Mouse (Mus musculus) MEL (cell line): ENCODE measurements around the gene Acvrl1. TPM values are rescaled to one million over a fixed set of nuclear protein-coding genes. Genes with fewer than 3 reads are reported as not detected.

Experiments
- DNase-seq: peaks from one replicate; pipeline ENCODE4 v3.0.0; 2011; ENCODE audit warnings: low read depth, low spot score
- H3K27ac ChIP-seq: 2 replicates; pipeline ENCODE4 v1.5.1; 2012; ENCODE audit warnings: low read depth, mild to moderate bottlenecking, control low read depth, low read length, moderate library complexity; ENCODE audit not compliant: control insufficient read depth
- H3K27me3 ChIP-seq, 2 experiments: fragments of 150-350 bp in 1 of 2; sonication (generic) in 1 of 2; 2 replicates each; pipeline ENCODE4 v1.6.1; 2012; ENCODE audit warnings: low read length in 2 of 2, mild to moderate bottlenecking in 2 of 2, improper control_type of control experiment in 1 of 2, moderate library complexity in 1 of 2; ENCODE audit not compliant: insufficient read depth in 2 of 2, control insufficient read depth in 1 of 2
- H3K36me3 ChIP-seq, 2 experiments: 2 replicates each; pipeline ENCODE4 v1.6.1; 2012 to 2014; ENCODE audit warnings: low read length in 2 of 2, improper control_type of control experiment in 1 of 2, inconsistent platforms in 1 of 2, mild to moderate bottlenecking in 1 of 2; ENCODE audit not compliant: insufficient read depth in 2 of 2, control insufficient read depth in 1 of 2
- H3K4me1 ChIP-seq, 2 experiments: fragments of 150-350 bp in 1 of 2; sonication (generic) in 1 of 2; 2 replicates each; pipeline ENCODE4 v1.6.1; 2012; ENCODE audit warnings: low read length in 2 of 2, improper control_type of control experiment in 1 of 2, mild to moderate bottlenecking in 1 of 2; ENCODE audit not compliant: insufficient read depth in 2 of 2, control insufficient read depth in 1 of 2
- H3K4me3 ChIP-seq, 2 experiments: fragments of 150-350 bp in 1 of 2; sonication (generic) in 1 of 2; 2 replicates each; pipeline ENCODE4 v1.5.1; 2012; ENCODE audit warnings: low read depth in 2 of 2, low read length in 2 of 2, mild to moderate bottlenecking in 2 of 2, moderate library complexity in 2 of 2, control low read depth in 1 of 2, improper control_type of control experiment in 1 of 2; ENCODE audit not compliant: control insufficient read depth in 1 of 2, insufficient read depth in 1 of 2
- H3K79me2 ChIP-seq: 2 replicates; pipeline ENCODE4 v1.6.1; 2012; ENCODE audit warnings: mild to moderate bottlenecking, low read length, moderate library complexity; ENCODE audit not compliant: control insufficient read depth, poor library complexity, insufficient read depth
- H3K9ac ChIP-seq: 2 replicates; pipeline ENCODE4 v1.6.1; 2012; ENCODE audit warnings: low read depth, mild to moderate bottlenecking, control low read depth, low read length, moderate library complexity; ENCODE audit not compliant: control insufficient read depth, poor library complexity, severe bottlenecking
- H3K9me3 ChIP-seq: fragments of 150-350 bp; sonication (generic); replicated peaks from 2 replicates; pipeline ENCODE4 v1.6.1; 2012; ENCODE audit warnings: mild to moderate bottlenecking, low read length, improper control_type of control experiment, moderate library complexity; ENCODE audit not compliant: insufficient read depth
- BHLHE40 ChIP-seq: IDR thresholded peaks from 2 replicates; pipeline ENCODE4 v1.6.1; 2012; ENCODE audit warnings: low read depth, mild to moderate bottlenecking, inconsistent platforms, low read length, improper control_type of control experiment, borderline replicate concordance
- CHD1 ChIP-seq: IDR thresholded peaks from 2 replicates; pipeline ENCODE4 v1.6.1; 2012; ENCODE audit warnings: low read depth, mild to moderate bottlenecking, inconsistent platforms, low read length, improper control_type of control experiment
- EP300 ChIP-seq, 2 experiments: IDR thresholded peaks; 2 replicates each; pipeline ENCODE4 v1.6.1; 2011; ENCODE audit warnings: improper control_type of control experiment in 2 of 2, low read length in 2 of 2, low read depth in 1 of 2, mild to moderate bottlenecking in 1 of 2
- ETS1 ChIP-seq: IDR thresholded peaks from 2 replicates; pipeline ENCODE4 v1.6.1; 2012; ENCODE audit warnings: low read depth, mild to moderate bottlenecking, inconsistent platforms, low read length, improper control_type of control experiment, moderate library complexity
- GABPA ChIP-seq: IDR thresholded peaks from 2 replicates; pipeline ENCODE4 v1.6.1; 2012; ENCODE audit warnings: low read depth, mild to moderate bottlenecking, inconsistent platforms, low read length, improper control_type of control experiment, moderate library complexity
- GATA1 ChIP-seq: IDR thresholded peaks from 2 replicates; pipeline ENCODE4 v1.6.1; 2011; ENCODE audit warnings: low read depth, low read length, improper control_type of control experiment
- HCFC1 ChIP-seq: IDR thresholded peaks from 2 replicates; pipeline ENCODE4 v1.6.1; 2012; ENCODE audit warnings: low read depth, mild to moderate bottlenecking, inconsistent platforms, low read length, improper control_type of control experiment, moderate library complexity
- JUND ChIP-seq: IDR thresholded peaks from 2 replicates; pipeline ENCODE4 v1.6.1; 2011; ENCODE audit warnings: low read depth, mild to moderate bottlenecking, improper control_type of control experiment, low read length
- MYC ChIP-seq: IDR thresholded peaks from 2 replicates; pipeline ENCODE4 v1.6.1; 2011; ENCODE audit warnings: low read depth, mild to moderate bottlenecking, low read length, improper control_type of control experiment, moderate library complexity
- POLR2AphosphoS2 ChIP-seq: IDR thresholded peaks from 2 replicates; pipeline ENCODE4 v1.6.1; 2011; ENCODE audit warnings: low read length, improper control_type of control experiment
- POLR2AphosphoS5 ChIP-seq: IDR thresholded peaks from 2 replicates; pipeline ENCODE4 v1.6.1; 2012; ENCODE audit warnings: low read depth, borderline replicate concordance, mild to moderate bottlenecking, inconsistent platforms, low read length, moderate library complexity, mixed read lengths
- SIN3A ChIP-seq: IDR thresholded peaks from 2 replicates; pipeline ENCODE4 v1.6.1; 2012; ENCODE audit warnings: low read length, improper control_type of control experiment, inconsistent platforms
- TCF12 ChIP-seq: IDR thresholded peaks from 2 replicates; pipeline ENCODE4 v1.6.1; 2014; ENCODE audit warnings: low read depth, mild to moderate bottlenecking, inconsistent platforms, low read length, improper control_type of control experiment, moderate library complexity
- UBTF ChIP-seq: IDR thresholded peaks from 2 replicates; pipeline ENCODE4 v1.6.1; 2012; ENCODE audit warnings: low read depth, mild to moderate bottlenecking, inconsistent platforms, low read length, improper control_type of control experiment, moderate library complexity, borderline replicate concordance; ENCODE audit not compliant: insufficient read depth
- USF2 ChIP-seq, 2 experiments: IDR thresholded peaks; 2 replicates each; pipeline ENCODE4 v1.6.1; 2011 to 2012; ENCODE audit warnings: improper control_type of control experiment in 2 of 2, low read length in 2 of 2, borderline replicate concordance in 1 of 2, inconsistent platforms in 1 of 2, low read depth in 1 of 2, mild to moderate bottlenecking in 1 of 2; ENCODE audit not compliant: insufficient read depth in 1 of 2
- ZKSCAN1 ChIP-seq: IDR thresholded peaks from 2 replicates; pipeline ENCODE4 v1.6.1; 2012; ENCODE audit warnings: low read depth, mild to moderate bottlenecking, inconsistent platforms, low read length, improper control_type of control experiment, moderate library complexity
- ZNF384 ChIP-seq: IDR thresholded peaks from 2 replicates; pipeline ENCODE4 v1.6.1; 2012; ENCODE audit warnings: low read depth, mild to moderate bottlenecking, inconsistent platforms, low read length, improper control_type of control experiment
- polyA plus RNA-seq, 2 experiments: library from polyadenylated mRNA; stranded (reverse) in 1 of 2; unstranded in 1 of 2; fragments of >175 nt in 1 of 2; fragments of >200 nt in 1 of 2; gene quantifications; 2 replicates each; pipeline versions ENCODE4 v1.2.1 to v1.2.4; 2012; ENCODE audit warnings: low replicate concordance in 2 of 2, low read depth in 1 of 2; ENCODE audit not compliant: insufficient read length in 2 of 2, insufficient read depth in 1 of 2, missing spikeins in 1 of 2
- total RNA-seq: library from RNA; depleted of rRNA; stranded (reverse); fragments of 300-350 nt; gene quantifications from 2 replicates; pipeline ENCODE4 v1.2.3, GENCODE M21; 2012

Gene Acvrl1
- total and polyA plus RNA-seq, 3 experiments, result 0.08 to 0.18 TPM; not detected in 1

DNA sequence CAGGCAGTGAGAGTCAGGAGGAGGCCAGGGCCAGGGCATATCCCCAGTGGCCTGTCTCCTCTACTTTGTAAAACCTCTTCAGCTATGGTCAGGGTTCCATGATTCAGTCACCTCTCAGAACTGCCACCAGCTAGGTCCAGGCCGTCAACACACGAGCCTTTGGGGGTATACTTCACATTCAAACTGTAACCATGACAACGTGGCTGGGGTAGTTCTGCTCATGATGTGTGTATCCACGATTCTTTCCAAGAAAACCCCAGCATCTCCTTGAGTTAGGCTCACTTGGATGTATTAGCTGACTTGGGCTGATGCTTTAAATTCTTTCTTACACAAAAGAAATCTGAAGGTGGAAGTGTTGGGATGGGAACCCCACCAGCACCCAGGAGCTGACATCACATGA, 40.0 kb upstream of the Acvrl1 start:
- TF ChIP-seq CHD1, result no peak
- no peak for TF ChIP-seq MYC
- no peak for TF ChIP-seq BHLHE40
- no peak for TF ChIP-seq USF2 (IDR thresholded peaks at IDR 0.05; ENCODE audit: borderline replicate concordance in 1 of 2, insufficient read depth in 1 of 2, low read depth in 1 of 2, low read length in 2 of 2)
- TF ChIP-seq GATA1, result no peak
- no peak for TF ChIP-seq UBTF
- no peak for TF ChIP-seq ETS1
- TF ChIP-seq GABPA, result no peak
- no peak for TF ChIP-seq EP300 (IDR thresholded peaks at IDR 0.05; ENCODE audit: low read depth in 1 of 2, low read length in 2 of 2)
- no peak for TF ChIP-seq POLR2AphosphoS5
- no peak for TF ChIP-seq TCF12
- no peak for TF ChIP-seq SIN3A
- no peak for TF ChIP-seq POLR2AphosphoS2
- no peak for TF ChIP-seq ZNF384
- no peak for TF ChIP-seq HCFC1
- TF ChIP-seq JUND, result no peak
- TF ChIP-seq ZKSCAN1, result no peak
- TF ChIP-seq, all 39 proteins: peak for 0
- peaks cover 2 to 5% of the 10 kb centered on the region in 2 experiments; a peak in 3 of 4 replicates for H3K27me3 ChIP-seq
- no peak for DNase-seq

DNA sequence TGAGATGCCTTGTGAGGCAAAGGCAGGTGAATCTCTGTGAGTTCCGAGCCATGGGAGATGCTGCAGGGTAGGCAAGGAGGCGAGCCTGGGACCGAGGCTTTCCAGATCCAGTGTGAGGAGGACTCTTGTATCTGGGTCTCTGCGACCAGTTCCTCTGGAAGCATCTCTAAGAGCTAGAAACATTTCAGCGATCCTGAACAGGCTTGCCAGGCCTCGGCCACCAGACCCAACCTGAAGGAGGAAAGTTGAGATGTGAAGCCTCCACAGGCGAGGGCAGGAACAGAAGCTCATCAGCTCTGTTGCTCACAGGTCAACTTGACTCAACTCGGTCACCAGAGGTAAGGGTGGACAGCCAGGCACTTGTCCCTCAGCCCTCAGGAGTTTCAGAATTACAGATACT, 36.8 kb upstream of the Acvrl1 start:
- no peaks in the 10 kb centered on the region for H3K79me2 ChIP-seq
- no peak overlapping the region for H3K27ac ChIP-seq
- DNase-seq, result no peak
- H3K36me3 ChIP-seq, result no peaks in the 10 kb centered on the region
- no peak overlapping the region for H3K9ac ChIP-seq
- H3K27me3 ChIP-seq, result peaks cover 0 to 6% of the 10 kb centered on the region in 2 experiments; a peak in 3 of 4 replicates
- H3K4me1 ChIP-seq, result no peaks in the 10 kb centered on the region
- no peak overlapping the region for H3K4me3 ChIP-seq
- no peaks in the 10 kb centered on the region for H3K9me3 ChIP-seq
- TF ChIP-seq MYC, result no peak
- TF ChIP-seq, all 39 proteins: peak for 0

More for the DNA sequence above, 40.0 kb upstream of the Acvrl1 start:
- H3K4me3 ChIP-seq, result no peak overlapping the region
- no peaks in the 10 kb centered on the region for H3K36me3 ChIP-seq
- no peaks in the 10 kb centered on the region for H3K4me1 ChIP-seq
- no peak overlapping the region for H3K27ac ChIP-seq
- H3K9ac ChIP-seq, result no peak overlapping the region
- H3K9me3 ChIP-seq, result no peaks in the 10 kb centered on the region
- H3K79me2 ChIP-seq, result no peaks in the 10 kb centered on the region
